Mouse (Mus musculus) CD4-positive, CD25-positive, alpha-beta regulatory T cell, adult 2 months (primary cell): ENCODE measurements around the gene Dysf.

Experiments
- DNase-seq: peaks from one replicate; pipeline ENCODE4 v3.0.0-alpha.2; 2012; ENCODE audit warnings: low read depth, low spot score

Dysf gene

GRCm38 (mm10) chr6:84159046-84159445, 150.7 kb downstream of the Dysf start:
- DNase-seq, result no peak

- no peak for DNase-seq
These were observed 159.2 kb downstream of the Dysf start for GRCm38 (mm10) chr6:84167612-84168011.

- no peak for DNase-seq
These were observed 160.2 kb downstream of the Dysf start for GRCm38 (mm10) chr6:84168571-84168970.

- DNase-seq, result no peak
These were observed 165.2 kb downstream of the Dysf start for GRCm38 (mm10) chr6:84173626-84174025.

- peak; percentile 21 for DNase-seq
These were observed 170.5 kb downstream of the Dysf start for GRCm38 (mm10) chr6:84178776-84179405.

- no peak for DNase-seq
These were observed 173.1 kb downstream of the Dysf start for GRCm38 (mm10) chr6:84181452-84181851.

GRCm38 (mm10) chr6:84191656-84192250, 183.4 kb downstream of the Dysf start:
- DNase-seq, result no peak

GRCm38 (mm10) chr6:84196511-84196910, 188.1 kb downstream of the Dysf start:
- peak; percentile 8 for DNase-seq

GRCm38 (mm10) chr6:84197811-84198213, 189.4 kb downstream of the Dysf start:
- no peak for DNase-seq

- DNase-seq, result no peak
These were observed 193.5 kb downstream of the Dysf start for GRCm38 (mm10) chr6:84201721-84202490.

GRCm38 (mm10) chr6:84205611-84206010, 197.2 kb downstream of the Dysf start:
- no peak for DNase-seq

GRCm38 (mm10) chr6:84208589-84208988, 200.2 kb downstream of the Dysf start:
- no peak for DNase-seq

- no peak for DNase-seq
These were observed 201.5 kb downstream of the Dysf start for GRCm38 (mm10) chr6:84209736-84210434.

- no peak for DNase-seq
These were observed 203.1 kb downstream of the Dysf start for GRCm38 (mm10) chr6:84211473-84211872.

- DNase-seq, result no peak
These were observed 204.7 kb downstream of the Dysf start for GRCm38 (mm10) chr6:84213101-84213500.

- DNase-seq, result no peak
These were observed 209.0 kb downstream of the Dysf start for GRCm38 (mm10) chr6:84217216-84217933.

GRCm38 (mm10) chr6:84219119-84219518, 210.7 kb downstream of the Dysf start:
- DNase-seq, result no peak

- no peak for DNase-seq
These were observed 216.5 kb downstream of the Dysf start for GRCm38 (mm10) chr6:84224861-84225260.

GRCm38 (mm10) chr6:84225587-84225986, 217.2 kb downstream of the Dysf start:
- no peak for DNase-seq

GRCm38 (mm10) chr6:84228196-84228595, 219.8 kb downstream of the Dysf start:
- no peak for DNase-seq

GRCm38 (mm10) chr6:84228786-84229185, 220.4 kb downstream of the Dysf start:
- DNase-seq, result no peak

GRCm38 (mm10) chr6:84229739-84230138, 221.3 kb downstream of the Dysf start:
- no peak for DNase-seq
